Mouse (Mus musculus) macrophage (primary cell): ENCODE data around the gene Samd4b. TPM values are rescaled to one million over a fixed set of nuclear protein-coding genes. Genes with fewer than 3 reads are reported as not detected.
"Not testable (repeated sequence)": the region's sequence is repeated elsewhere in the genome, so short reads cannot be mapped to it uniquely, and the experiment has no call there.

Experiments used
- H3K27ac ChIP-seq: fragments of 350-480 bp; formaldehyde crosslinking; 2 replicates; pipeline ENCODE4 v1.9.0; 2021
- H3K36me3 ChIP-seq: fragments of 350-480 bp; formaldehyde crosslinking; 2 replicates; pipeline ENCODE4 v1.9.0; 2021; ENCODE audit errors: inconsistent target
- H3K4me3 ChIP-seq: fragments of 350-480 bp; formaldehyde crosslinking; 2 replicates; pipeline ENCODE4 v1.9.0; 2021; ENCODE audit errors: inconsistent target
- H3K79me2 ChIP-seq: fragments of 350-480 bp; formaldehyde crosslinking; 2 replicates; pipeline ENCODE4 v1.9.0; 2021; ENCODE audit errors: inconsistent target
- WGBS: methylation state at CpG from one replicate; pipeline ENCODE4 v1.1.7; 2026; ENCODE audit warnings: inconsistent platforms; ENCODE audit not compliant: missing documents; 5-methylcytosine and 5-hydroxymethylcytosine counted together
- polyA plus RNA-seq: library from polyadenylated mRNA; stranded (reverse); fragments of 250-400 nt; gene quantifications from 3 replicates; pipeline ENCODE4 v1.2.4, GENCODE M21; 2018; ENCODE audit warnings: inconsistent platforms
- total RNA-seq, 78 experiments: library from RNA; depleted of rRNA; stranded (reverse); fragments of 250-400 nt; gene quantifications; 1 replicate in 9 of 78; 2 replicates in 24 of 78; 3 replicates in 43 of 78; 4 replicates in 2 of 78; pipeline ENCODE4 v1.2.4; 2018; ENCODE audit warnings: inconsistent platforms in 56 of 78

The Samd4b gene
- 10 to 100 TPM; 21.7 to 67.6 (median 35.5) TPM for total RNA-seq (2018; cell fraction: chromatin; rRNA removed)
- 10 to 100 TPM; 36.3 to 70.3 (median 49.8) TPM for total RNA-seq (2018; cell fraction: cytosol; rRNA removed)
- 10 to 100 TPM; 30.5 to 74.3 (median 49.6) TPM for total RNA-seq (2018; cell fraction: nucleus; rRNA removed)
- 24.6 to 26.8 TPM (median 25.5 TPM) in 3 replicates for polyA plus RNA-seq

DNA sequence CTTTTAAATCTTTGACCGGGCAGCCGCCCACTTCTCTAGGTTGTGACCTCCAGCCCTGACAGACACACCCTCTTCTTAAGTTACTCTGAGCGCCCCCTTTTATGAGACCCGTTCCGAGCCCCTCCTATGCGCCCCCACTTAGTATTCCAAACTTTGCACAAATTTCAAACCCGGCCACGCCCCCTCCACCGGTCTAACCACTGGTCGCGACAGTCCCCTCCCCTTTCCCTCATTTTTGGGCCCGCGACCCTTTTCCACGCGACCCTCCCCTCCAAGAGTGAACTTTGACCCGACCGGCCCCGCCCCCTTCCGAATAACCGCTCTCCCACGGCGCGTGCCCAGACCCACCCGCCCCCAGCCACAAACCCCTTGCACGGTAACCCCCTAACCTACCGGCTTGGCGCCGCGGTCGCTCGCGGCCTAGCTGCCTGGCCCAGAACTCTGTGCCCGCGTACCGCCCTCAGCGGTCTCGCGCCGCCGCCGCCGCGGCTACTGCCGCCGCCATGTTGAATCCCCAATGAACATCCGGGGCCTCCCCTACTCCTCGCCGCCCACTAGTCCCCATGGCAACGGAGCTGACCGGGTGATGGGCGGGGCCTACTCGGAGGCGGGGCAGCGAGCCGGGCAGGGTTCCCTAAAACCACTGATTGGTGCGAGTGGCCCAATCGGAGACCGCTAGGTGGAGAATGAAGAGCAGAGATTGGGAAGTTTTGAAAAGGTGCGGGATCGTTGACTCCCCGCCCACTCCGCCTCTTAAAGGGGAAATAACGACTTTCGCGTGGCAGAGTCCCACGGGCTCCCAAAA is at the start of gene Samd4b, which contains the start of gene Pak4:
Samd4b (minus strand) TSS at position 503 of the 805 bp plus-strand sequence.
Pak4 (minus strand) TSS at position 544 of the 805 bp plus-strand sequence.
- Histone ChIP-seq H3K27ac (peak within 1 kb of the TSS; percentile 50), H3K79me2 (peaks cover 50% of the 10 kb centered on the region), H3K4me3 (peak within 1 kb of the TSS; percentile 69), H3K36me3 (no peaks in the 10 kb centered on the region)
- WGBS: under 1% methylated on average over 57 of the region's 66 CpGs

- whole genome bisulfite sequencing: 61% methylated on average over 7 of the region's 7 CpGs
- H3K27ac ChIP-seq: no peak overlapping the region
- H3K36me3 ChIP-seq: no peaks in the 10 kb centered on the region
- H3K79me2 ChIP-seq: no peaks in the 10 kb centered on the region
- no peak overlapping the region for H3K4me3 ChIP-seq
Observed at GRCm38 (mm10) chr7:28647016-28647415, 49.1 kb upstream of the Samd4b start.

DNA sequence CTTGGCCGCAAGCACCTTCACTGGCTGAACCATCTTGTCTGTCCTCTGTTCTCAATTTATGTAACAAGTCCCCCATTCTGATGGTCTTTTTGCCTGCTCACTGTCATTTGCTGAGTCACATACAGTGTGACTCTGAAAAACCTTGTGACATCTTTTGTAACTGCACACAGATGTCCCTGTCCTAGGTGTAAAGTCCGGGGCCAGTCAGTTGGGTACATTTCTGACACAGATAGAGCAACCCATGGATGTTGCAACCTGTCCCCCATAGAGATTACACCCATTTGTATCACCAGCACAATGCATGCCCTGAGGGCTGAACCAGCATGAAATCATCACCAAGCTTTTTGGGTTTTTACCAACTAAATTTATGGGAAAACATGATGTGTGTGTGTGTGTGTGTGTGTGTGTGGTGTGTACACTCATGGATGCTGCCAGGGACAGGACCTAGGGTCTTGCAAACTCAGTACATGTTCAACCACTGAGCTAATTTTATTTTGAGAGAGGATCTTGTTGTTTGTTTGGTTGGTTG is 48.1 kb upstream of the Samd4b start:
- Histone ChIP-seq H3K79me2 (no peaks in the 10 kb centered on the region), H3K4me3 (no peak overlapping the region), H3K36me3 (no peaks in the 10 kb centered on the region), H3K27ac (no peak overlapping the region)
- 78% methylated on average over 2 of the region's 2 CpGs for WGBS

- no peak overlapping the region for H3K27ac ChIP-seq
- H3K79me2 ChIP-seq: no peaks in the 10 kb centered on the region
- 82% methylated on average over 6 of the region's 6 CpGs for WGBS
- no peak overlapping the region for H3K4me3 ChIP-seq
- H3K36me3 ChIP-seq: no peaks in the 10 kb centered on the region
Observed at GRCm38 (mm10) chr7:28645366-28645765, 47.4 kb upstream of the Samd4b start.

- 83% methylated on average over 8 of the region's 8 CpGs for WGBS
Observed at GRCm38 (mm10) chr7:28641546-28641945, 43.6 kb upstream of the Samd4b start.

GRCm38 (mm10) chr7:28637511-28637910 is 39.6 kb upstream of the Samd4b start:
- Histone ChIP-seq H3K27ac (no peak overlapping the region), H3K79me2 (no peaks in the 10 kb centered on the region), H3K36me3 (no peaks in the 10 kb centered on the region), H3K4me3 (no peak overlapping the region)
- WGBS: 27% methylated on average over 8 of the region's 8 CpGs

More at GRCm38 (mm10) chr7:28641546-28641945, 43.6 kb upstream of the Samd4b start:
- Histone ChIP-seq H3K79me2 (no peaks in the 10 kb centered on the region), H3K4me3 (no peak overlapping the region), H3K36me3 (no peaks in the 10 kb centered on the region), H3K27ac (no peak overlapping the region)

DNA sequence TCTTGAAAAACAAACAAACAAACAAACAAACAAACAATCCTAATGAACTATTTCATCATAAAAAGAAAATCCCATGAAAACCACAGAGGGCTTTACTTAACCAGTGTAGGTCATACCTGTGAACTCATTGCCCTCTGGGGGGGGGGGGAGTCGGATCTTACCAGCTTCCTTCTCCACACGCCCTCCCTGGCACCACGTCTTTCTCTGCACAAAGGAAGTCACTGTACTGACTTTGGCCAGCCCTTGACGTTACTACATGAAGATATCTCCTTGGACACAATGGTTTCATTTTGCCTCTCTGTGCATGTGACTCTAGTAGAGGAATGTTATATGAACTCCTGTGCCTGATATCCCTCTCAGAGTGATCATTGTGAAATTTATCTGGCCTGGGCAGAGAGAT is 36.2 kb upstream of the Samd4b start:
- H3K27ac ChIP-seq: no peak overlapping the region
- no peaks in the 10 kb centered on the region for H3K36me3 ChIP-seq
- no peak overlapping the region for H3K4me3 ChIP-seq
- WGBS: 13% methylated on average over 4 of the region's 4 CpGs
- no peaks in the 10 kb centered on the region for H3K79me2 ChIP-seq

- Histone ChIP-seq H3K79me2 (no peaks in the 10 kb centered on the region), H3K4me3 (no peak within 1 kb of the TSS), H3K27ac (no peak within 1 kb of the TSS), H3K36me3 (no peaks in the 10 kb centered on the region)
- WGBS: 16% methylated on average over 7 of the region's 10 CpGs
Observed at GRCm38 (mm10) chr7:28631073-28631472, 33.1 kb upstream of the Samd4b start, which contains the start of gene Acp7. Gene Acp7 (minus strand): TSS chr7:28631332.

DNA sequence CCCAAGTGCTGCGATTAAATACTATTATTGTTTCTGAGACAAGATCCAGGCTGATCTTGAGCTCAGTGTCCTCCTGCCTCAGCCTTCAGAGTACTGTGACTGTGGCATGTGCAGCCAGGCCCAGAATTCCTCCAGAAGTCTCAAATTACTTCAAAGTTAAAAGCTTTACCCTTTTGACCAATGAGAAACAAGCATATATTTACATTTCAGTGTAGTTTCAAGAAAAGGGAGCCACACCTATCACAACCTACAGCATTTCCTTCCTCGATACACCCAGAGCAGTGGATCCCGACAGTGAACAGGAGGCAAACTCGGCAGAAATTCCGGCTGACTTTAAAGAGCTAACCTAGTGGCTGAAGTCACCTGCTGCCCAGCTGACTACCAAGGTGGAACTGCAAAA is 26.8 kb upstream of the Samd4b start:
- Histone ChIP-seq H3K36me3 (no peaks in the 10 kb centered on the region), H3K27ac (no peak overlapping the region)
- WGBS: 71% methylated on average over 5 of the region's 5 CpGs

GRCm38 (mm10) chr7:28619098-28619715 is 21.3 kb upstream of the Samd4b start:
- H3K27ac ChIP-seq: no peak overlapping the region
- H3K79me2 ChIP-seq: no peaks in the 10 kb centered on the region
- no peaks in the 10 kb centered on the region for H3K36me3 ChIP-seq
- 80% methylated on average over 9 of the region's 9 CpGs for WGBS
- H3K4me3 ChIP-seq: no peak overlapping the region

More for the DNA sequence above, 26.8 kb upstream of the Samd4b start:
- H3K4me3 ChIP-seq: no peak overlapping the region
- no peaks in the 10 kb centered on the region for H3K79me2 ChIP-seq

DNA sequence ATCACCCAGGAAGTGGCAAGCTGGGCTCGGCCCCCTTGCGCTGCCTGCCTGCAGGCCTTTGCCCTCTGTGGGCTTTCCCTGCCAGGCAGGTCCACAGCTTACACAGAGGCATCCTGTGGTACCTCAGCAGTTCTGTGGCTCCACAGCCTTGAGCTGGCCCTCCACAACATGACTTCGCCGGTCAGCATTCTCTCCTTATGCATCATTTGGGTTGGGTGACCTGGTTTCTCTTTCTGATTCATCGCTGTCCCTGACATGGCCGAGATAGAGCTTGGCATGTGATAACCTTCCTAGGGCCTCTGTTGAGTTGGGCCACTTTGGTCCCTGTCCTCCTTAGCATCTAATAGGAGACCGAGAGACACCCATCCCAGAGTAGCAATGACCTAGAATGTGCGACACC is 8.0 kb upstream of the Samd4b start:
- no peaks in the 10 kb centered on the region for H3K36me3 ChIP-seq
- H3K27ac ChIP-seq: no peak overlapping the region
- 91% methylated on average over 8 of the region's 8 CpGs for WGBS
- no peak overlapping the region for H3K4me3 ChIP-seq
- no peaks in the 10 kb centered on the region for H3K79me2 ChIP-seq

DNA sequence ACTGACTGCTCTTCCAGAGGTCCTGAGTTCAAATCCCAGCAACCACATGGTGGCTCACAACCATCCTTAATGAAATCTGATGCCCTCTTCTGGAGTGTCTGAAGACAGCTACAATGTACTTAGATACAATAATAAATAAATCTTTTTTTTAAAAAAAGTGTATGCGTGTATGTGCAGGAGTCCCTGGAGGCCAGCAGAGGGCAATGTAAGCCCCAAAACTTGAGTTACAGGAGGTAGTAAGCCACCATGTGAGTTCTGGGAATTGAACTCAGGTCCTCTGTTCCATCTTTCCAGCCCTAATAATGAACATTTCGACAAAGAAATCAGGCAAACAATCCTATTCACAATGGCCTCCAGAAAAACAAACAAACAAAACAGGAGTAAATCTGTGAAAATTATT is 5.8 kb upstream of the Samd4b start:
- H3K4me3 ChIP-seq, H3K79me2 ChIP-seq, H3K27ac ChIP-seq, H3K36me3 ChIP-seq: not testable (repeated sequence)
- WGBS: 75% methylated on average over 2 of the region's 2 CpGs

- no peaks in the 10 kb centered on the region for H3K36me3 ChIP-seq
- H3K4me3 ChIP-seq: no peak overlapping the region
- H3K79me2 ChIP-seq: no peaks in the 10 kb centered on the region
- H3K27ac ChIP-seq: no peak overlapping the region
- 80% methylated on average over 5 of the region's 5 CpGs for WGBS
Observed at GRCm38 (mm10) chr7:28603136-28603535, 5.2 kb upstream of the Samd4b start.

GRCm38 (mm10) chr7:28601668-28602067 is 3.7 kb upstream of the Samd4b start:
- Histone ChIP-seq H3K4me3 (no peak overlapping the region), H3K27ac (no peak overlapping the region), H3K36me3 (no peaks in the 10 kb centered on the region), H3K79me2 (peaks cover 11% of the 10 kb centered on the region)
- WGBS: 33% methylated on average over 7 of the region's 7 CpGs

GRCm38 (mm10) chr7:28601029-28601428 is 3.1 kb upstream of the Samd4b start:
- Histone ChIP-seq H3K79me2 (peaks cover 18% of the 10 kb centered on the region), H3K27ac (no peak overlapping the region), H3K4me3 (no peak overlapping the region), H3K36me3 (no peaks in the 10 kb centered on the region)
- 4% methylated on average over 11 of the region's 11 CpGs for WGBS
